Mouse (Mus musculus): Measurements from ENCODE around the gene Tmc8. TPM values are rescaled to one million over a fixed set of nuclear protein-coding genes. Genes with fewer than 3 reads are reported as not detected.
A peak's percentile ranks its signal among the peaks of the same experiment; 100 is the strongest.
"Not testable (repeated sequence)": the region's sequence is repeated elsewhere in the genome, so short reads cannot be mapped to it uniquely, and the experiment has no call there.

Gene Tmc8
- polyA plus RNA-seq, 1 experiment: 39.5 TPM

DNA sequence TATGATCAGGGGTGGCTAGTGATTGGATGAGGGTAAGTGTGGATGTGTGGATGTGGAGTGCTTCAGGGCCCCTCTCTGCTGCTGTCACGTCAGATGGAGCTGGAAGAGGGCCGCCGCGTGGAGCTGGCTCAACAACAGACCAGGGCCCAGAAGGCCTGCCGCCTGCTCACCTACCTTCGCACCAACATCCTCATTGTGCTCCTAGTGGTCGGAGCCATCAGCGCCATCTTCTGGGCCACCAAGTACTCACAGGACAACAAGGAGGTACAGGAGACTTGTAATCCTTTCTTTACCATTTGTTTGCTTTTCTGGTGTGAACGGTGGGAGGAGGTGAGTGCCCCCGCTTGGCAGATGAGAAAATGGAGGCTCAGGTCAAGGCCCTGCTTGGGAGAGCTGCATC is 4.4 kb downstream of the Tmc8 start:
- peaks cover 80% of the 10 kb centered on the region for H3K4me1 ChIP-seq (ENCODE audit: control insufficient read depth)
- H3K36me3 ChIP-seq (ENCODE audit: control insufficient read depth): peaks cover 82% of the 10 kb centered on the region
- H3K9me3 ChIP-seq (ENCODE audit: control insufficient read depth, low read length): no peaks in the 10 kb centered on the region
- TF ChIP-seq TAL1 (IDR thresholded peaks at IDR 0.05; ENCODE audit: low read length) (no peak), GATA1 (IDR thresholded peaks at IDR 0.05; ENCODE audit: low read length) (no peak)
- peak overlapping the region; percentile 34 for H3K4me3 ChIP-seq (replicated peaks)
- no peaks in the 10 kb centered on the region; the same call in 1 of the 2 replicates for H3K27me3 ChIP-seq (ENCODE audit: control insufficient read depth)

DNA sequence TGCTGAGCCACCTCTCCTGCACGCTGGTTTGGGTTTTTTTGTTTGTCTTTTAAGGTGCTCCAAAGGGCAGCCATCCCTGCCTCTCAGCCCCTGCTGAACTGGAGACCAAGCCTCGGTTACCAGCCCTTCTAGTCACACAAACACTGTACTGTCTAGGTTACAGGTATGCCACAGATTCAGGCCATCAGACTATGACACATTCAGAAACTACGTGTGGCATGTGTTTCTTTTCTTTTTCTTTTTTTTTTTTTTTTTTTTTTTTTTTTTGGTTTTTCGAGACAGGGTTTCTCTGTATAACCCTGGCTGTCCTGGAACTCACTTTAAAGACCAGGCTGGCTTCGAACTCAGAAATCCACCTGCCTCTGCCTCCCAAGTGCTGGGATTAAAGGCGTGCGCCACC is 6.6 kb downstream of the Tmc8 start:
- TF ChIP-seq TAL1 (IDR thresholded peaks at IDR 0.05; ENCODE audit: low read length): peak; percentile 33; the same call in 1 of the 3 replicates
- not testable (repeated sequence) for H3K4me3 ChIP-seq (replicated peaks); H3K27me3 ChIP-seq (ENCODE audit: control insufficient read depth); H3K9me3 ChIP-seq (ENCODE audit: control insufficient read depth, low read length)
- Histone ChIP-seq H3K4me1 (ENCODE audit: control insufficient read depth) (peaks cover 82% of the 10 kb centered on the region), H3K36me3 (ENCODE audit: control insufficient read depth) (peaks cover 97% of the 10 kb centered on the region)

GRCm38 (mm10) chr11:117790286-117790685 is 8.4 kb downstream of the Tmc8 start:
- TF ChIP-seq GATA1 (IDR thresholded peaks at IDR 0.05; ENCODE audit: low read length): no peak
- TF ChIP-seq TAL1 (IDR thresholded peaks at IDR 0.05; ENCODE audit: low read length): no peak
- H3K9me3 ChIP-seq (ENCODE audit: control insufficient read depth, low read length): no peaks in the 10 kb centered on the region
- peak overlapping the region; percentile 61 for H3K4me3 ChIP-seq (replicated peaks)
- H3K36me3 ChIP-seq (ENCODE audit: control insufficient read depth): peaks cover 90% of the 10 kb centered on the region
- peaks cover 80% of the 10 kb centered on the region for H3K4me1 ChIP-seq (ENCODE audit: control insufficient read depth)
- no peaks in the 10 kb centered on the region for H3K27me3 ChIP-seq (ENCODE audit: control insufficient read depth)

DNA sequence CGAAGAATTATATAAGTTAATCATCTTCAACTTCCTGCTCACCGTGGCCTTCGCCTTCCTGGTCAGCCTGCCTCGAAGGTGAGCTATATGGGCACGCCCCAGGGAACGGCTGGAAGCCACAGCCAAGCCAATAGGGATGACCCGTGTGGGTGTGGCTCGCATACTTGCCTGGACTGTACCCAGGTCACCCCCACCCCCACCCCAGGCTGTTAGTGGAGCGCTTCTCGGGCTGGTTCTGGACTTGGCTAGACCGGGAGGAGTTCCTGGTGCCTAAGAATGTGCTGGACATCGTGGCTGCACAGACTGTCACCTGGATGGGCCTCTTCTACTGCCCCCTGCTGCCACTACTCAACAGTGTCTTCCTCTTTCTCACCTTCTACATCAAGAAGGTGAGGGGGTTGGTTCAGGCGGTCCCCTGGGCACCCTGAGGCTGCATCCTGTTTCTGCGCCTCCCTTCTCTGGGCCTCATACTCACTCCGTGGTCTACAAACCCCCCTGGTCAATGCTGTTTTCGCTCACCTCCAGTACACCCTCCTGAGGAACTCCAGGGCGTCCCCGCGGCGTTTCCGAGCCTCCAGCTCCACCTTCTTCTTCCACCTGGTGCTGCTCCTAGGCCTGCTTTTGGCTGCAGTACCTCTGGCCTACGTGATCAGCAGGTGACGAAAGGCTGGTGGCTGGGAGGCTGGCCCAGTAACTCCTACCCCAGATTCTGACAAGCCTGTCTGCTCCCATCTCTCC is 9.0 kb downstream of the Tmc8 start:
- Histone ChIP-seq H3K27me3 (ENCODE audit: control insufficient read depth) (no peaks in the 10 kb centered on the region), H3K4me1 (ENCODE audit: control insufficient read depth) (peaks cover 79% of the 10 kb centered on the region), H3K36me3 (ENCODE audit: control insufficient read depth) (peaks cover 87% of the 10 kb centered on the region), H3K4me3 (replicated peaks) (peak overlapping the region; percentile 61), H3K9me3 (ENCODE audit: control insufficient read depth, low read length) (no peaks in the 10 kb centered on the region)
- no peak for TF ChIP-seq GATA1 (IDR thresholded peaks at IDR 0.05; ENCODE audit: low read length)
- no peak for TF ChIP-seq TAL1 (IDR thresholded peaks at IDR 0.05; ENCODE audit: low read length)

DNA sequence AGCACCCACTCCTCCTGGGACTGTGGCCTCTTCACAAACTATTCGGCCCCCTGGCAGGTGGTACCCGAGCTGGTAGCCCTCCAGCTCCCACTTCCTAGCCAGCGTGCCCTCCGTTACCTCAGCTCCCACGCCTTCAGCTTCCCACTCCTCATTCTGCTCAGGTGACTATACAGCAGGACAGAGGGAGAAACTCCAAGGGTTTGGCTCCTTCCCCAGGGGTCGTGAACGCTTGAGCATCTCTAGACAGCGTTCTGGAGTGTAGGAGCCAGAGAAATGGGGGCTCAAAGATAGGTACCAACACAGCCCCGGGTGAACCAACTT is 9.5 kb downstream of the Tmc8 start:
- H3K36me3 ChIP-seq (ENCODE audit: control insufficient read depth): peaks cover 86% of the 10 kb centered on the region
- peaks cover 81% of the 10 kb centered on the region for H3K4me1 ChIP-seq (ENCODE audit: control insufficient read depth)
- H3K9me3 ChIP-seq (ENCODE audit: control insufficient read depth, low read length): no peaks in the 10 kb centered on the region

DNA sequence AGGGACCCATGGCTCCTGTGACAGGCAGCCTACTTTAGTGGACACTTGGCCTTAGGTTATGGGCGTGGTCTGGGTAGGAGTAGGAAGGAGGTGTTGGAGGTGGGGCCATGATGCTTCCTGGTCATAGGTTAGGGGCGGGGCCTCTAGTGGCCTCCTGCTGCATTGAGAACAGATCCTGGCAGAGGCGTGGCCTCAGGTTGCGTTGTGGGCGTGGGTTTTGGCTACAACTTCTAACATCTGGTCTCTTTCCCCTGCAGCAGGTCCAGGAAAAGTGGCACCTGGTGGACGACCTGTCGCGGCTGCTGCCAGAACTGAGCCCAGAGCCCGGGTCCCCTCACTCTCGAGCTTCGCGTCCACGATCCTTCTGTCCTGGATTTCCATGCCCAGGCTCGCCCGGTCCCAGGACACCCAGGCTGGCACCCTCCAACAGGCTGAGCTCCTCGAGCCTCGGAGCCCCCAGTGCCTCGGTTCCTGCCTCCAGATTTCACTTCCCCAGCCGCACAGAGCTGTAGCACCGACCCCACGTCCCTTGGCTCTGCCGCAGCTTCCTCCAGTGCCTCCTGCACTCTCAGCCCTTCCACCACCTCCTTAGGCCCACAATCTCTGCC is 10.5 kb downstream of the Tmc8 start:
- Histone ChIP-seq H3K36me3 (ENCODE audit: control insufficient read depth) (peaks cover 77% of the 10 kb centered on the region), H3K27me3 (ENCODE audit: control insufficient read depth) (no peaks in the 10 kb centered on the region), H3K4me3 (replicated peaks) (peak overlapping the region; percentile 61), H3K4me1 (ENCODE audit: control insufficient read depth) (peaks cover 82% of the 10 kb centered on the region), H3K9me3 (ENCODE audit: control insufficient read depth, low read length) (no peaks in the 10 kb centered on the region)
- no peak for TF ChIP-seq TAL1 (IDR thresholded peaks at IDR 0.05; ENCODE audit: low read length)
- TF ChIP-seq GATA1 (IDR thresholded peaks at IDR 0.05; ENCODE audit: low read length): no peak

More for the DNA sequence above, 9.5 kb downstream of the Tmc8 start:
- H3K4me3 ChIP-seq (replicated peaks): peak overlapping the region; percentile 61
- H3K27me3 ChIP-seq (ENCODE audit: control insufficient read depth): no peaks in the 10 kb centered on the region
- TF ChIP-seq TAL1 (IDR thresholded peaks at IDR 0.05; ENCODE audit: low read length) (no peak), GATA1 (IDR thresholded peaks at IDR 0.05; ENCODE audit: low read length) (no peak)

DNA sequence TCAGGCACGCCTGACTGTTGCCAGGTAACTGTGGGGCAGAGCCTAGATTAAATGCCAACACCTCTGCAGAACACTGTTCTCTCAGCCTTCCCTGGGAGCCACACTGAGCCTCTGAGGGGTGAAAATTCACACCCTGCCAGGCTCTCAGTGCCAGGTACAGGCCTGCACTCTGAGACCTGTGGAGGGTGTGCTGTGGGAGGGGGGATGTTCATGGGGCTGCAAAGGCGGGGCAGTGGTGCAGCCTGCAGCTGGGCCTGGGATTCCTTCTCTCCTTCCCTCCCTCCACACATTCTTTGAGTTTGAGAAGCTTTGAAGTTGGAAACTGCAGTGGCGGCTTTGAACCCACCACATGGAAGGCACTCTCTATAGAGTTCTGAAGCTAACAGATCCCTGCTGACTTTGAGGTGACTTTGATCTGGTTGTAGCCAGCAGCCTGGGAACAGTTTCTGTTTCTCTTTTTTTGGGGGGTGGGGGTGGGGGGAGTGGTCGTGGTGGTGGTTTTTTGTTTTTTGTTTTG is 12.2 kb downstream of the Tmc8 start:
- Histone ChIP-seq H3K9me3 (ENCODE audit: control insufficient read depth, low read length) (no peaks in the 10 kb centered on the region), H3K4me1 (ENCODE audit: control insufficient read depth) (peaks cover 84% of the 10 kb centered on the region), H3K4me3 (replicated peaks) (no peak overlapping the region), H3K36me3 (ENCODE audit: control insufficient read depth) (peaks cover 74% of the 10 kb centered on the region), H3K27me3 (ENCODE audit: control insufficient read depth) (no peaks in the 10 kb centered on the region)
- TF ChIP-seq TAL1 (IDR thresholded peaks at IDR 0.05; ENCODE audit: low read length) (no peak), GATA1 (IDR thresholded peaks at IDR 0.05; ENCODE audit: low read length) (no peak)

DNA sequence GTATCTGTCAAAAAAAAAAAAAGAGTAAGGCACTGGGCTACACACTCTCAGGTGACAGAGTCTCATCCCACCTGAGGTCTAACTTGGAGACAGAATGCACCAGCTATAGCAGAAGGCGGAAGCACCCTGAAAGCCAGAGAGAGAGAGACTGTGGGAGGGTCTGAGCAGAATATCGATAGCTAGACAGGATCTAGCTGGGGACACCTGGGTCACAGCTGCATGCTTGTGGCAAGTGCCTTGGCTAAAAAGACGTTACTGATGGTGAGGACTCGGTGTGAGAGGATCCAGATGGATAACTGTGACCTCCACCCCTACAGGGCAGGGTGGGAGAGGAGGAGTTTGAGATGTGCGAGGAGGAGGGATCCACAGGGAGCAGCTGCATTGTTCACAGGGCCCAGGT is 15.1 kb downstream of the Tmc8 start:
- Histone ChIP-seq H3K36me3 (ENCODE audit: control insufficient read depth) (peaks cover 76% of the 10 kb centered on the region), H3K4me3 (replicated peaks) (peak overlapping the region; percentile 74), H3K4me1 (ENCODE audit: control insufficient read depth) (peaks cover 88% of the 10 kb centered on the region), H3K9me3 (ENCODE audit: control insufficient read depth, low read length) (no peaks in the 10 kb centered on the region), H3K27me3 (ENCODE audit: control insufficient read depth) (no peaks in the 10 kb centered on the region)
- no peak for TF ChIP-seq GATA1 (IDR thresholded peaks at IDR 0.05; ENCODE audit: low read length)
- no peak for TF ChIP-seq TAL1 (IDR thresholded peaks at IDR 0.05; ENCODE audit: low read length)

DNA sequence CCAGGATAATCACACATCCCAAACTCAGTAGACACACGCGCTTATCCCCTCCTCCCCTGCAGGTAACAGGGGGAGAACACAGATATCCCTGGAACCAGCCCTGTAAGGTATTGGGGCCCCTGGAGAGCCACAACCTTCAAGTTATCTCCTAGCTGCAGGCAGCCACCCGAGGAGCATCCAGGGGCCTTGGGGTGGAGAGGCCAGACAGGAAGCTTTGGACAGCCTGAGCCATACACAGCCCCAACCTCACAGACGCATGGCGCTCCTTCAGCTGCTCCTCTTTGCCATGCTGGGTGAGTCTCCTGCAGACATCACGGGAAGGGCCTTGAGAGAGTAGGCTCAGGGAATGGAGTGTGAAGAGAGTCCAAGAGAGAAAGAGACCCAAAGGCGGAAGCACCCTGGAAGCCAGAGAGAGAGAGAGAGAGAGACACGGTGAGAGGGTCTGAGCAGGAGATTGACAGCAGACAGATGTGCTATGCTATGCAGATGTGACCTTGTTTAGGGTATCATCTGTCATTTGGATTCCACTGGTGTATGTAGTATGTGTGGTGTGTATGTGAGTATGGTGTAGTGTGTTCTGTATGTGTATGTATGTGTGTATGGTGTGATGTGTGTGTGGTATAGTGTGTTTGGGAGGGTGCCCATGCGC is 15.8 kb downstream of the Tmc8 start, which contains the start of gene 6030468B19Rik:
Gene 6030468B19Rik, plus strand, starts transcription at position 150 of the 649 bp plus-strand sequence.
- Histone ChIP-seq H3K27me3 (ENCODE audit: control insufficient read depth) (no peaks in the 10 kb centered on the region), H3K9me3 (ENCODE audit: control insufficient read depth, low read length) (no peaks in the 10 kb centered on the region), H3K4me1 (ENCODE audit: control insufficient read depth) (peaks cover 88% of the 10 kb centered on the region), H3K36me3 (ENCODE audit: control insufficient read depth) (peaks cover 76% of the 10 kb centered on the region), H3K4me3 (replicated peaks) (peak within 1 kb of the TSS; percentile 74)
- TF ChIP-seq TAL1 (IDR thresholded peaks at IDR 0.05; ENCODE audit: low read length): peak; percentile 97
- peak; percentile 79 for TF ChIP-seq GATA1 (IDR thresholded peaks at IDR 0.05; ENCODE audit: low read length)

All from erythroblast, embryonic 14.5 days (primary cell).